Comparison of ENCODE assay signal across 17 mouse cellular contexts in genomic region chr7:27531707-27532106, GRCm38 (mm10). TPM values are rescaled to one million over a fixed set of nuclear protein-coding genes. Genes with fewer than 3 reads are reported as not detected.
"Had no signal": no experiment of that assay in that cellular context is flagged by ENCODE, and none has a peak within 500 bp of the region (broad histone marks: within the 10 kb centered on the region; RNA-seq: fewer than 3 reads in every experiment).

No protein-coding gene starts in this region.

- H3K4me2 ChIP-seq: intestine, embryonic 15.5 days; kidney, embryonic 15.5 days; limb, embryonic 13.5 days; neural tube, embryonic 15.5 days had no signal

- H3K27me3 ChIP-seq: intestine, embryonic 15.5 days; kidney, embryonic 15.5 days; limb, embryonic 13.5 days; neural tube, embryonic 15.5 days had no signal

- ATAC-seq: intestine, embryonic 15.5 days had no signal

- H3K9ac ChIP-seq: intestine, embryonic 15.5 days; kidney, embryonic 15.5 days; limb, embryonic 13.5 days; neural tube, embryonic 15.5 days had no signal

- H3K4me1 ChIP-seq: intestine, embryonic 15.5 days; kidney, embryonic 15.5 days; limb, embryonic 13.5 days; neural tube, embryonic 15.5 days had no signal

- DNase-seq: kidney, adult 18-20 months; kidney, postnatal 14 days; layer of hippocampus, adult 9-11 months; layer of hippocampus, postnatal 36 days; left cerebral cortex, postnatal 4 days; lung, adult 18-20 months; midbrain, embryonic 14.5 days; right cerebral cortex, adult 18-20 months; right cerebral cortex, postnatal 4 days; spleen, adult 18-20 months; thymus, adult 18-20 months; thymus, postnatal 14 days had no signal

- H3K4me3 ChIP-seq: intestine, embryonic 15.5 days; kidney, embryonic 15.5 days; limb, embryonic 13.5 days; neural tube, embryonic 15.5 days had no signal

- H3K9me3 ChIP-seq: intestine, embryonic 15.5 days; kidney, embryonic 15.5 days; limb, embryonic 13.5 days; neural tube, embryonic 15.5 days had no signal

- H3K27ac ChIP-seq: intestine, embryonic 15.5 days; kidney, embryonic 15.5 days; limb, embryonic 13.5 days; neural tube, embryonic 15.5 days had no signal

RNA-seq across cellular contexts. Expression of gene Hipk4, which starts 8.6 kb away (rescaled TPM):
- total RNA-seq: layer of hippocampus, postnatal 36 days; liver, adult 2 months had no signal
- polyA plus RNA-seq: liver, adult 2 months had no signal

RNA-seq across cellular contexts. Expression of gene Prx, which starts 32.6 kb away (rescaled TPM):
- total RNA-seq: liver, adult 2 months had no signal
